Mouse (Mus musculus): ENCODE data around the gene Cdk19. TPM values are rescaled to one million over a fixed set of nuclear protein-coding genes. Genes with fewer than 3 reads are reported as not detected.

The Cdk19 gene
- total and polyA plus RNA-seq, 3 experiments: 2.8 to 8.2 TPM; not detected in 1

- no peaks in the 10 kb centered on the region for H3K9me3 ChIP-seq (replicated peaks; ENCODE audit: insufficient read depth, low read length)
- H3K79me2 ChIP-seq (ENCODE audit: control insufficient read depth, insufficient read depth, low read length, poor library complexity): no peaks in the 10 kb centered on the region
- no peak for DNase-seq (ENCODE audit: low read depth, low spot score)
- no peaks in the 10 kb centered on the region for H3K36me3 ChIP-seq (ENCODE audit: control insufficient read depth in 1 of 2, insufficient read depth in 2 of 2, low read length in 2 of 2)
- no peaks in the 10 kb centered on the region for H3K4me1 ChIP-seq (ENCODE audit: control insufficient read depth in 1 of 2, insufficient read depth in 2 of 2, low read length in 2 of 2)
- no peak overlapping the region for H3K9ac ChIP-seq (ENCODE audit: control insufficient read depth, low read depth, low read length, poor library complexity, severe bottlenecking)
- no peak for TF ChIP-seq ZKSCAN1 (IDR thresholded peaks at IDR 0.05; ENCODE audit: low read depth, low read length)
- no peak for TF ChIP-seq TAL1 (IDR thresholded peaks at IDR 0.05; ENCODE audit: low read length)
- no peak for TF ChIP-seq E2F4 (IDR thresholded peaks at IDR 0.05; ENCODE audit: borderline replicate concordance, low read depth, low read length)
- no peak for TF ChIP-seq POLR2AphosphoS5 (IDR thresholded peaks at IDR 0.05; ENCODE audit: borderline replicate concordance, low read depth, low read length)
- TF ChIP-seq JUND (IDR thresholded peaks at IDR 0.05; ENCODE audit: low read depth, low read length): no peak
- TF ChIP-seq USF1 (IDR thresholded peaks at IDR 0.05; ENCODE audit: low read depth, low read length): no peak
- no peak for TF ChIP-seq CHD1 (IDR thresholded peaks at IDR 0.05; ENCODE audit: low read depth, low read length)
- TF ChIP-seq POLR2AphosphoS2 (IDR thresholded peaks at IDR 0.05; ENCODE audit: low read length): no peak
- TF ChIP-seq ZC3H11A (IDR thresholded peaks at IDR 0.05; ENCODE audit: low read depth, low read length): no peak
- no peak for TF ChIP-seq NRF1 (IDR thresholded peaks at IDR 0.05; ENCODE audit: insufficient read depth, low read depth, low read length, poor library complexity, severe bottlenecking)
- no peak for TF ChIP-seq POLR2A (IDR thresholded peaks at IDR 0.05; ENCODE audit: control insufficient read depth in 1 of 2, insufficient read depth in 1 of 2, low read depth in 1 of 2, low read length in 2 of 2, poor library complexity in 1 of 2)
- no peak for TF ChIP-seq CTCF (IDR thresholded peaks at IDR 0.05 in 2 of 3, conservative IDR thresholded peaks at IDR 0.05 in 1 of 3; ENCODE audit: control insufficient read depth in 1 of 3, insufficient read depth in 1 of 3, low read depth in 2 of 3, low read length in 3 of 3, poor library complexity in 1 of 3, severe bottlenecking in 1 of 3)
- no peak for TF ChIP-seq ELF1 (IDR thresholded peaks at IDR 0.05; ENCODE audit: low read depth, low read length)
- no peak for TF ChIP-seq SIN3A (IDR thresholded peaks at IDR 0.05; ENCODE audit: low read length)
- TF ChIP-seq CHD2 (IDR thresholded peaks at IDR 0.05; ENCODE audit: low read length): no peak
- TF ChIP-seq MEF2A (IDR thresholded peaks at IDR 0.05; ENCODE audit: extremely low read depth, insufficient replicate concordance, low read depth, low read length, poor library complexity, severe bottlenecking): no peak
- TF ChIP-seq SMC3 (IDR thresholded peaks at IDR 0.05; ENCODE audit: low read depth, low read length): no peak
- no peak for TF ChIP-seq MAZ (IDR thresholded peaks at IDR 0.05; ENCODE audit: low read depth, low read length)
- no peak overlapping the region for H3K27ac ChIP-seq (ENCODE audit: control insufficient read depth, low read depth, low read length)
- H3K27me3 ChIP-seq (ENCODE audit: control insufficient read depth in 1 of 2, insufficient read depth in 2 of 2, low read length in 2 of 2): no peaks in the 10 kb centered on the region
- no peak overlapping the region for H3K4me3 ChIP-seq (ENCODE audit: control insufficient read depth in 1 of 2, insufficient read depth in 1 of 2, low read depth in 2 of 2, low read length in 2 of 2)
Measured at GRCm38 (mm10) chr10:40409336-40409735, 70.0 kb downstream of the Cdk19 start.

- no peaks in the 10 kb centered on the region for H3K36me3 ChIP-seq (ENCODE audit: control insufficient read depth in 1 of 2, insufficient read depth in 2 of 2, low read length in 2 of 2)
- no peaks in the 10 kb centered on the region for H3K79me2 ChIP-seq (ENCODE audit: control insufficient read depth, insufficient read depth, low read length, poor library complexity)
- TF ChIP-seq TCF12 (IDR thresholded peaks at IDR 0.05; ENCODE audit: low read depth, low read length) (no peak), UBTF (IDR thresholded peaks at IDR 0.05; ENCODE audit: borderline replicate concordance, insufficient read depth, low read depth, low read length) (no peak), BHLHE40 (IDR thresholded peaks at IDR 0.05; ENCODE audit: borderline replicate concordance, low read depth, low read length) (no peak), CHD2 (IDR thresholded peaks at IDR 0.05; ENCODE audit: low read length) (no peak), ELF1 (IDR thresholded peaks at IDR 0.05; ENCODE audit: low read depth, low read length) (no peak), MAZ (IDR thresholded peaks at IDR 0.05; ENCODE audit: low read depth, low read length) (no peak), MYC (IDR thresholded peaks at IDR 0.05; ENCODE audit: low read depth, low read length) (no peak), USF2 (IDR thresholded peaks at IDR 0.05; ENCODE audit: borderline replicate concordance in 1 of 2, insufficient read depth in 1 of 2, low read depth in 1 of 2, low read length in 2 of 2) (no peak)
- no peak overlapping the region for H3K4me3 ChIP-seq (ENCODE audit: control insufficient read depth in 1 of 2, insufficient read depth in 1 of 2, low read depth in 2 of 2, low read length in 2 of 2)
- no peaks in the 10 kb centered on the region for H3K4me1 ChIP-seq (ENCODE audit: control insufficient read depth in 1 of 2, insufficient read depth in 2 of 2, low read length in 2 of 2)
- no peak overlapping the region for H3K27ac ChIP-seq (ENCODE audit: control insufficient read depth, low read depth, low read length)
- DNase-seq (ENCODE audit: low read depth, low spot score): no peak
- no peaks in the 10 kb centered on the region for H3K9me3 ChIP-seq (replicated peaks; ENCODE audit: insufficient read depth, low read length)
- H3K9ac ChIP-seq (ENCODE audit: control insufficient read depth, low read depth, low read length, poor library complexity, severe bottlenecking): no peak overlapping the region
- no peaks in the 10 kb centered on the region for H3K27me3 ChIP-seq (ENCODE audit: control insufficient read depth in 1 of 2, insufficient read depth in 2 of 2, low read length in 2 of 2)
Measured at GRCm38 (mm10) chr10:40411370-40411769, 72.0 kb downstream of the Cdk19 start.
